Mouse (Mus musculus) layer of hippocampus, adult 8-10 months (tissue): ENCODE data around the gene Cfap69. TPM values are rescaled to one million over a fixed set of nuclear protein-coding genes. Genes with fewer than 3 reads are reported as not detected.
"Not testable (repeated sequence)": the region's sequence is repeated elsewhere in the genome, so short reads cannot be mapped to it uniquely, and the experiment has no call there.

Experiments used
- DNase-seq, 2 experiments: peaks; one replicate each; pipeline ENCODE4 v3.0.0; 2022; ENCODE audit warnings: low spot score in 2 of 2
- total RNA-seq, 4 experiments: library from RNA; stranded (reverse); gene quantifications; 2 replicates each; pipeline ENCODE4 v1.2.4; 2022

Gene Cfap69
- total RNA-seq, result 10 to 100 TPM; 12.4 to 25.5 (median 17.5) TPM

GRCm38 (mm10) chr5:5663655-5664370 lies at the start of gene Cfap69:
Gene Cfap69, minus strand, starts transcription at chr5:5664239.
- DNase-seq, result peak; percentile 81 to 85

DNA sequence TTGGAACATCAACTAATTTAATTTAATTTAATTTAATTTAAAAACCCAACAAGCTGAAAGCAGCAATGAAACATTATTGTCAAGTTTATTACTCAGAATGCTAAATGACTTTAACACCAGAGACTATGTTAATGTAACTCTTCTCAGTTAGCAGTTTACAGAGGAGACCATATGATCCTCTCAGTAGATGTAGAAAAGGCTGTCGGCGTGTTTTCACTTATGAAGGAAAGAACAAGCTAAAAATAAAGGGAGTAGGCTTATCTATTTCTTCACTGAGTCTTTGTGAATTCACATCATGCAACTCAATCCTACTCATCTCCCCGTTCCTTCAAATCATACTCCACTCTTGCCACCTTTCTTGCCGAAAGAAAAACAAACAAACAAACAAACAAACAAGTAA lies 47.0 kb upstream of the Cfap69 start:
- DNase-seq, result no peak

DNA sequence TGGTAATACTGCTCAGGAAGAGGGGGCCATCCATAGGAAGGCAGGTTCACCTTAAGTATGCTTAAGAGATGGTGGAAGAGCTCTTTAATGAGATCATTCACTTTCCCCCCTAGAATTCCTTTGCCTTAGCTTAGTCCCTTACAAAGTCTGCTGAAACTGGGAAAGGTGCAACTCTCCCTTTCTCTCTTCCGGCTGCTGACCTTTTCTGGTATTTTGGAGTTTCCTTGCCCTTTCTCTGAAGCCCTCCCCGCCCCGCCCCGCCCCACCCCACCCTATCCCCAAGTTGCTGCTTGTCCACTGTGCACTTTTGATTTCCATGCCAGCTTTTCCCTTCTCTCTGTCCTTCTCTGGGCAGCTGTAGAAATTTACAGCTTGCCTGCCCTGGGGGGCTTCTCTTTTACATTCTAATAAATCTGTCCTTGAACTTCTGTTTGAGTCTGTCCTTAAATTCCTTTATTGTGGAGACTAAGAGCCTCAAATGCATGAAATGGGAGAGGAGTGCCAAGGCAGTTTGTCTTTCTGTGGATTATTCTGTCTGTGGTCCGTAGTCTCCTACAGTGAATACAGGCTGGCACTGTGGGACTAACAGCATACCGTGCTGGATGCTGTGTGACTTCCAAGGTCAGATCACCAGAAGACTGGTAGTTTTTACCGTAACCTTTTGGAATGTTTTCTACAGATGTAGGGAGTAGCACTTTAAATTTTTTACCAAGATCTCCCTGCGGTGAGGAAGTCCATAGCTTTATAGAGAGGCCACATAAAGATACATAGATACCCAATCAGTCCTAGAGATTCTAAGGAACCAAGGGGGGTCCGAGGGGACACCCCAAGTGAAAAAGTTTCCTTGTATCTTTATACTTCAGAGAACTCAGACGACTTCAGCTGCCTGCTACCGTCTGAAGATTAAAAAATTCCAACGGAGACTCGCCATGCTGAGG lies 43.6 kb upstream of the Cfap69 start:
- DNase-seq, result no peak

GRCm38 (mm10) chr5:5705019-5705418 lies 41.0 kb upstream of the Cfap69 start:
- DNase-seq, result no peak

GRCm38 (mm10) chr5:5700386-5700785 lies 36.3 kb upstream of the Cfap69 start:
- no peak for DNase-seq

DNA sequence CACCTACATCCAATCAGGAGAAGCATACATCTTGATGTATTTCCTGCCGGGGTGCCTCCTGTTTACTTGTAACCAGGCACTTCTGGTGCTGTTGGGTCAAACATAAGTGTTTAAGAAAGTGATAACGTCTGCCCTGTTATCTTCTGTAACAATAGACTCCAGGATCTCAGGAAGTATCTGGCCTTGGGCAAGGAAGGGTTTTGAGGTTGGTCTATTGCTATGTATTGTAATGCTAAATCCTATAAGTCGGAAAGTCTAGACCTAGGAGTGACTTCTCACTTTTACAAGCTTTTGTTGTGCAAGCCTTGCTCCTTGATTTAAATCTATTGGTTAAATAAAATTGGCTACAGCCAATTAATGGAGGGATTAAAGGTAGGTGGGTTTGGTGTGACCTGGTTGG lies 34.8 kb upstream of the Cfap69 start:
- DNase-seq, result no peak

GRCm38 (mm10) chr5:5695401-5695942 lies 31.4 kb upstream of the Cfap69 start:
- DNase-seq, result no peak

GRCm38 (mm10) chr5:5693956-5694653 lies 30.1 kb upstream of the Cfap69 start, which contains the start of gene Steap2:
Gene Steap2, minus strand, starts transcription at chr5:5694578.
- no peak for DNase-seq

DNA sequence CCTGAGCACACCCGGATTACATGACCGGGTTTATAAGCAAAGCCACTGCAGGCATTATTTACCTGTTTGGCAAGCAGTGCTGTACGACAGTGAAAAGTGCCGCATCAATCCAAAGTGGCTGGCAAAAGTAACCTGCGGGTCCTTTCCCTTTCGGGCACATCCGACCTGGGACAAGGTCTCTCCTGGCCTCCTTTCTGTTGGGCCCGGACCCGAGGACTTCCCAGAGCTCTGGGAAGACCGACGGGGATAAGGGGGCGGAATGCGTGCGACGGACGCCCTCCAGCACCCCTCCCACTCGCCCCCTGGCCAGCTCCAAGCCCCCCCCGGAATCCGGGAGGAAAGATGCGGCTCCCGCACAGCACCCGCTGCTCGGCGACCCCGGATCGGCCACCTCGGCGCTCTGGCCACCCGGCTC lies 29.5 kb upstream of the Cfap69 start:
- DNase-seq, result no peak

- DNase-seq, result no peak
Observed at GRCm38 (mm10) chr5:5692167-5692738, 28.2 kb upstream of the Cfap69 start.

DNA sequence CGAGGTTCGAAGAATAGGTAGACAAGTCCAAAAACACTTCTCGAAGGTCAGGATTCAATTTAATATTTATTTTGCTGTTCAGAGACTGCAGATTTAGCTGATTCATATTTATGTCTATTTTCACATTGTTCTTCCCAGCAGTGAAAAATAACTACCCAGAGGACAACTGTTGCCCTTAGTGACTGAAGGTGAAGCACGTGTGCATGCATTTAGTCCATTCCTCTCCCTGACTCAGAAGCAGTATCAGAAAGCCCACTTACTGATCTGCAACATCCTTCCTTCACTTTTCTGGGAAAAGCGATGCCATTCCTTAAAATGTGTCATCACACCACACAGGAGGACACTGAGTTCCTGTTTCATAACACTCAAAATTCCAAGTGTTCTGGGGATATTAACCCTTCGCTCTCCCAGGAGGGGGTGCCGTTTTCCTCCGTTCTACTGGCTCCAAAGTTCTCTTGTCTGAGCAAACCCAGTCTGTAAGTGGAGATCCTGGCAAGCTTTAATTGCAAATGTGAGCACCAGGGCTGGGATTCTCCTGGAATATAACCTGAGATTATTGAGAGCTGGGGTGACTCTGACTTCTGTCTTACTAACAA lies 25.0 kb upstream of the Cfap69 start:
- no peak for DNase-seq

DNA sequence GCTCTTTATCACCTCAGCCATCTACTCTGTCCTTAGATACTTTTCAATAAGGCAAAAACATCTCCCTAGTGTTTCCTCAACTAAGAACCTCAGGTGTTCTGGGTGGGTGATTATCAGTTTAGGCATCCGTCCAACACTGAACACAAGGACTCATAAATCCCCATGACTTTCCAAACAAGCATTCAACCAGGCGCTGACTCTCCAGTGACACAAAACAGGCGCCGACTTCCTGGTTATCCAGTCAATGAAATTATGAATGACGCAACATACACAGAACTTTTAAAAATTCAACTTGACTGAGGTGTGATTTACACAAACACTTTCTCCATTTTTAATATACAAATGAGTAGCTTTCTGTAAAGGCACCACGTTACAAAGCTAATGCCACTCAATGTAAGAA lies 24.2 kb upstream of the Cfap69 start:
- DNase-seq, result no peak

DNA sequence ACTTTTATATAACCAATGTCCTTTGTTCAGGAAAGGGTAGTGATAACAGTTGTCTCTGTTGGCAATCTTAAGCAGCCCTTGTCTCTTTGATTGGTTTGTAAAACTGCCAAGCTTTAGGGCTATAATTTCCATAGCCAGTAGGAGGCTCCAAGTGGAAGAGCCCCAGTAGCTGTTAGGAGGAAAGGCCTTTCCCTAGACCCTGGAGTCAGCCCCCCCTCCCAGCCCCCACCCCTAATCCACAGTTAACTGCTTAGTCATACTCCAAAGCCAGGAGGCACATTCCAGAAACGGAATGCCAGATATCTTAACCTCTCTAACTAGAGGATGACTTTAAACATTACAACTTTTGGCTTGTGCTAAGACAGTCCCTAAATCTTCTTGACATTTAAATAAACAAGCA lies 22.9 kb upstream of the Cfap69 start:
- DNase-seq, result no peak

GRCm38 (mm10) chr5:5684946-5685345 lies 20.9 kb upstream of the Cfap69 start:
- DNase-seq, result not testable (repeated sequence)

GRCm38 (mm10) chr5:5683292-5683691 lies 19.3 kb upstream of the Cfap69 start:
- no peak for DNase-seq

GRCm38 (mm10) chr5:5679459-5679858 lies 15.4 kb upstream of the Cfap69 start:
- no peak for DNase-seq

DNA sequence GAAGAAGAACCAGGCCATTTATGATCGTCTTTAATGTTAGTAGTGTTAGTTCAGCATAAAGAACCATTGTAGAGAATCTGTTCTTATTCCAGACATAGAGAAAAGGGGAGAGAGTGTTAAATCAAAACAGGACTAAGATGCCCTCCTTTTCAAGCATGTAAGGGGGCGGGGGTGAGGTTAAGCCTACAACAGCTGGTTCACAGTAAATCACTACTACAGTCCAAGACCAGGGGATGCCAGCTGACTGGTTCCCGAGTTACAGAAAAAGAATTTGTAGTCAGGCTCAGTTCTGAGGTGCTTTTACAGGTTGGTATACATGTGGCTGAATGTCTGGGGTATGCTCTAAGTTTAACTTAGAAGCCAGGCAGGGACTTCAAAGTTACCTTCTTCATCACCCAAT lies 12.0 kb upstream of the Cfap69 start:
- DNase-seq, result no peak

DNA sequence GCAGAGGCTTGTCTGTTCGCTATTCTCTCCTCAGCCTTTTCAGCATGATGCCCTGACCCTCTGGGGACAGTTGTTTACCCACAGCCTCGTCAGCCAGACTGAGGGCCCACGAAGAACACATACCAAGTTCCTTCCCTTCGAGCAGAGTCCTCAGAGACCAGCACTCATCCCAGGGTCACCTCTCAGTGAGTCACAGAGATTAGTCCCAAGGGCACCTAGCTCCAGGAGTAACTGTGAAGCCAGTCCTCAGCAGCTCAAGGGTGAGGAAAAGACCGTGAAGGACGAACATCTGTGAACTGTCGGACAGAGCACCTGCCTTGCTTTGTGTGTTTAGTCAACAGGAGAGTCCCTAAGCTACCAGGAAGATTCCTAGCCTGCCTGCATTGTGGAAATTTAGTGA lies 4.9 kb upstream of the Cfap69 start:
- DNase-seq, result no peak

GRCm38 (mm10) chr5:5664371-5664926 lies 410 bp upstream of the Cfap69 start:
- DNase-seq, result no peak

GRCm38 (mm10) chr5:5663057-5663456 lies 982 bp downstream of the Cfap69 start:
- no peak for DNase-seq
